Comparison of ENCODE assay signal across 9 mouse cellular contexts in genomic region chr13:99502126-99502744, GRCm38 (mm10). TPM values are rescaled to one million over a fixed set of nuclear protein-coding genes. Genes with fewer than 3 reads are reported as not detected.
DNase-seq lines count a peak whose midpoint lies in the region; ATAC-seq and TF ChIP-seq lines count a peak whose summit lies in the region.
"Had no signal": no experiment of that assay in that cellular context is flagged by ENCODE, and none has a peak within 500 bp of the region (broad histone marks: within the 10 kb centered on the region; RNA-seq: fewer than 3 reads in every experiment).

No protein-coding gene starts in this region.

- no peak for TF ChIP-seq POLR2A in CH12.LX (IDR thresholded peaks at IDR 0.05; ENCODE audit: low read depth, low read length)
- TF ChIP-seq POLR2A in cerebellum, adult 2 months (IDR thresholded peaks at IDR 0.05; ENCODE audit: borderline replicate concordance, insufficient read depth, low read length) = no peak

- in situ Hi-C loops in CH12.LX (cut with MboI; ENCODE audit: low pct_ligation_motif_present, low pct_unique_long_range_greater_than_20kb, low sequenced_read_pairs) = loop anchor here (25.0 kb wide), 1 partner anchor 335 kb away; no protein-coding TSS in a partner anchor

- DNase-seq in embryo, embryonic 11 days = peak; percentile 48
- no peak for DNase-seq in embryo, embryonic 10 days (ENCODE audit: low spot score)
- DNase-seq in CH12.LX (ENCODE audit: extremely low read depth) = peak; percentile 83
- no peak for DNase-seq in midbrain, embryonic 11.5 days (ENCODE audit: low spot score, missing footprints)
- no peak for DNase-seq in cerebellum, adult 2 months
- no peak for DNase-seq in gastrocnemius, postnatal 4 days (ENCODE audit: low spot score in 2 of 2)
- DNase-seq in thymus, postnatal 36 days = no peak
- DNase-seq: kidney, postnatal 14 days had no signal

- no peak overlapping the region for H3K27ac ChIP-seq in CH12.LX (ENCODE audit: insufficient read depth, low read depth)
- H3K27ac ChIP-seq in forebrain, embryonic 16.5 days (ENCODE audit: low read length) = peak overlapping the region; percentile 39; the same call in 1 of the 2 replicates
- peak overlapping the region; percentile 52 for H3K27ac ChIP-seq in midbrain, embryonic 11.5 days (ENCODE audit: low read depth, low read length)
- H3K27ac ChIP-seq in cerebellum, adult 2 months (ENCODE audit: insufficient read depth, low read length) = no peak overlapping the region

- H3K4me3 ChIP-seq in CH12.LX (replicated peaks in 1 of 3; ENCODE audit: low read depth in 2 of 3, low read length in 2 of 3, poor library complexity in 1 of 3) = peak overlapping the region in 1 of 3 experiments; percentile 15
- H3K4me3 ChIP-seq in forebrain, embryonic 16.5 days (replicated peaks; ENCODE audit: low read length) = 0 out of 2 replicates have a peak overlapping the region, but pooled peaks have one; percentile 7
- H3K4me3 ChIP-seq in midbrain, embryonic 11.5 days (ENCODE audit: low read depth, low read length) = no peak overlapping the region
- no peak overlapping the region for H3K4me3 ChIP-seq in cerebellum, adult 2 months (replicated peaks; ENCODE audit: insufficient read depth, low read depth, low read length)

- TF ChIP-seq EP300 in CH12.LX (IDR thresholded peaks at IDR 0.05; ENCODE audit: low read length) = peak; percentile 55

- dilution Hi-C loops in CH12.LX (cut with MboI; ENCODE audit: extremely low pct_ligation_motif_present, extremely low pct_unique_long_range_greater_than_20kb, low sequenced_read_pairs) = loop anchor here (25.0 kb wide), 1 partner anchor 115 kb away; no protein-coding TSS in a partner anchor

- no peak overlapping the region for H3K9ac ChIP-seq in CH12.LX (ENCODE audit: insufficient read depth, low read depth)
- H3K9ac ChIP-seq in forebrain, embryonic 16.5 days (replicated peaks; ENCODE audit: low read depth, low read length) = peak overlapping the region; percentile 44
- H3K9ac ChIP-seq in midbrain, embryonic 11.5 days (ENCODE audit: low read length) = peak overlapping the region; percentile 4; the same call in 1 of the 2 replicates

- no peak for TF ChIP-seq RAD21 in CH12.LX (IDR thresholded peaks at IDR 0.05; ENCODE audit: low read depth, low read length)

- peak overlapping the region; percentile 68 for H3K4me2 ChIP-seq in CH12.LX (ENCODE audit: insufficient read depth, low read depth, poor library complexity, severe bottlenecking)
- peak overlapping the region; percentile 45 for H3K4me2 ChIP-seq in forebrain, embryonic 16.5 days (ENCODE audit: low read length)
- H3K4me2 ChIP-seq in midbrain, embryonic 11.5 days = no peak overlapping the region

- H3K9me3 ChIP-seq in CH12.LX (replicated peaks; ENCODE audit: low read length) = no peaks in the 10 kb centered on the region
- H3K9me3 ChIP-seq in forebrain, embryonic 16.5 days (ENCODE audit: control insufficient read depth, low read length) = no peaks in the 10 kb centered on the region
- no peaks in the 10 kb centered on the region for H3K9me3 ChIP-seq in midbrain, embryonic 11.5 days (ENCODE audit: control insufficient read depth, low read length)

- peak; percentile 39 for ATAC-seq in forebrain, embryonic 16.5 days
- no peak for ATAC-seq in midbrain, embryonic 11.5 days (ENCODE audit: low FRiP score)

- TF ChIP-seq CTCF in CH12.LX (conservative IDR thresholded peaks at IDR 0.05 in 1 of 2, IDR thresholded peaks at IDR 0.05 in 1 of 2; ENCODE audit: low read depth in 2 of 2, low read length in 2 of 2) = no peak
- no peak for TF ChIP-seq CTCF in cerebellum, adult 2 months (IDR thresholded peaks at IDR 0.05; ENCODE audit: borderline replicate concordance, insufficient read depth, low read depth, low read length)

- H3K27me3 ChIP-seq in CH12.LX (replicated peaks) = no peaks in the 10 kb centered on the region
- H3K27me3 ChIP-seq in forebrain, embryonic 16.5 days (replicated peaks; ENCODE audit: control insufficient read depth, insufficient read depth, low read length) = no peaks in the 10 kb centered on the region
- H3K27me3 ChIP-seq in midbrain, embryonic 11.5 days (ENCODE audit: control insufficient read depth, insufficient read depth, low read length) = no peaks in the 10 kb centered on the region
- H3K27me3 ChIP-seq in cerebellum, adult 2 months (ENCODE audit: control insufficient read depth, insufficient read depth, low read length) = no peaks in the 10 kb centered on the region

- peaks cover 14 to 24% of the 10 kb centered on the region in 2 experiments for H3K4me1 ChIP-seq in CH12.LX (ENCODE audit: control insufficient read depth in 1 of 2, insufficient read depth in 2 of 2)
- H3K4me1 ChIP-seq in forebrain, embryonic 16.5 days (replicated peaks; ENCODE audit: control insufficient read depth, insufficient read depth, low read length) = peaks cover 68% of the 10 kb centered on the region
- peaks cover 23% of the 10 kb centered on the region for H3K4me1 ChIP-seq in midbrain, embryonic 11.5 days (ENCODE audit: control insufficient read depth, insufficient read depth, low read length)
- peaks cover 31% of the 10 kb centered on the region for H3K4me1 ChIP-seq in cerebellum, adult 2 months (ENCODE audit: control insufficient read depth, insufficient read depth, low read length)

- 13% methylated on average over 13 of the region's 13 CpGs for WGBS in forebrain, embryonic 16.5 days
- WGBS in midbrain, embryonic 11.5 days = 71% methylated on average over 13 of the region's 13 CpGs
- WGBS in cerebellum, adult 2 months = 28% methylated on average over 13 of the region's 13 CpGs

- H3K36me3 ChIP-seq in CH12.LX (replicated peaks in 1 of 2; ENCODE audit: control insufficient read depth in 1 of 2, insufficient read depth in 1 of 2, low read length in 1 of 2) = no peaks in the 10 kb centered on the region
- peaks cover 16% of the 10 kb centered on the region for H3K36me3 ChIP-seq in forebrain, embryonic 16.5 days (ENCODE audit: control insufficient read depth, insufficient read depth)
- H3K36me3 ChIP-seq in midbrain, embryonic 11.5 days (ENCODE audit: control insufficient read depth, insufficient read depth, low read length) = peaks cover 22% of the 10 kb centered on the region

- no peaks in the 10 kb centered on the region for H3K79me2 ChIP-seq in CH12.LX (replicated peaks; ENCODE audit: control insufficient read depth, extremely low read depth, insufficient read depth, poor library complexity, severe bottlenecking)

TF ChIP-seq in CH12.LX, 34 proteins besides CTCF, POLR2A, EP300 and RAD21:
- peak; percentile 68; the same call in 1 of the 2 replicates for TF ChIP-seq MEF2A (IDR thresholded peaks at IDR 0.05; ENCODE audit: borderline replicate concordance, low read depth, low read length)
- peak; percentile 40; the same call in 1 of the 2 replicates for TF ChIP-seq MXI1 (IDR thresholded peaks at IDR 0.05; ENCODE audit: low read depth, low read length)
- peak; percentile 82 for TF ChIP-seq BHLHE40 (IDR thresholded peaks at IDR 0.05; ENCODE audit: low read depth, low read length)
- peak; percentile 37; the same call in 1 of the 2 replicates for TF ChIP-seq TCF12 (IDR thresholded peaks at IDR 0.05; ENCODE audit: low read depth, low read length)
- TF ChIP-seq CHD2 (IDR thresholded peaks at IDR 0.05; ENCODE audit: low read length) = no peak
- peak; percentile 69; the same call in 1 of the 2 replicates for TF ChIP-seq IRF4 (IDR thresholded peaks at IDR 0.05; ENCODE audit: low read depth, low read length)
- peak; percentile 76 for TF ChIP-seq ETS1 (conservative IDR thresholded peaks at IDR 0.05; ENCODE audit: low read depth, low read length)
- no peak for TF ChIP-seq PAX5 (IDR thresholded peaks at IDR 0.05; ENCODE audit: low read length)
- no peak; the same call in 1 of the 2 replicates for TF ChIP-seq JUN (IDR thresholded peaks at IDR 0.05; ENCODE audit: insufficient read depth, low read depth, low read length)
- no peak for TF ChIP-seq ZMIZ1 (IDR thresholded peaks at IDR 0.05; ENCODE audit: low read depth, low read length)
- 0 out of 2 replicates have a peak, but pooled peaks have one; percentile 25 for TF ChIP-seq JUND (conservative IDR thresholded peaks at IDR 0.05; ENCODE audit: low read depth, low read length)
- TF ChIP-seq ZNF384 (IDR thresholded peaks at IDR 0.05; ENCODE audit: low read depth, low read length) = peak; percentile 97

RNA-seq across cellular contexts. Expression of gene Map1b, which starts 14.1 kb away (rescaled TPM):
- total RNA-seq in CH12.LX (2012; rRNA removed) (0.08 and 0.13 TPM in 2 replicates), CH12.LX (2014; rRNA removed) (not detected in 2 replicates)
- 0.04 TPM in 2 replicates for polyA plus RNA-seq in CH12.LX (2012; ENCODE audit: insufficient read length, low read depth)
- polyA plus RNA-seq in forebrain, embryonic 16.5 days (2015; fragmentation: Nextera tagmentation; extraction: Ambion mirVana) = 1,972 and 2,055 TPM in 2 replicates
- 911 and 979 TPM in 2 replicates for polyA plus RNA-seq in midbrain, embryonic 11.5 days (2014; fragmentation: Nextera tagmentation; extraction: Ambion mirVana)
- 155 and 166 TPM in 2 replicates for polyA plus RNA-seq in cerebellum, adult 2 months (2012; rRNA removed)
- 10 to 100 TPM; 60.8 to 63.4 TPM for total RNA-seq in gastrocnemius, postnatal 4 days (2021)

Comparison
In these comparisons a context has a peak if more than half of its experiments do, and no peak if none do; other contexts are left out.
1. DNase-seq: peak in embryo, embryonic 11 days (single experiment) and CH12.LX (single experiment); none in embryo, embryonic 10 days (single experiment), midbrain, embryonic 11.5 days (single experiment), cerebellum, adult 2 months (0 of 2), gastrocnemius, postnatal 4 days (0 of 2) and thymus, postnatal 36 days (0 of 2).
2. H3K27ac ChIP-seq: peak in forebrain, embryonic 16.5 days (single experiment) and midbrain, embryonic 11.5 days (single experiment); none in CH12.LX (single experiment) and cerebellum, adult 2 months (single experiment).
3. RNA of gene Map1b, which starts 14.1 kb away (polyA plus RNA-seq): 1,972 to 2,055 TPM in forebrain, embryonic 16.5 days, 911 to 979 TPM in midbrain, embryonic 11.5 days and 155 to 166 TPM in cerebellum, adult 2 months; 0.04 TPM in CH12.LX; every median in the first group is over 100 times any median in the second.